30 mouse cellular contexts compared by ENCODE assay signal in the genomic region with DNA sequence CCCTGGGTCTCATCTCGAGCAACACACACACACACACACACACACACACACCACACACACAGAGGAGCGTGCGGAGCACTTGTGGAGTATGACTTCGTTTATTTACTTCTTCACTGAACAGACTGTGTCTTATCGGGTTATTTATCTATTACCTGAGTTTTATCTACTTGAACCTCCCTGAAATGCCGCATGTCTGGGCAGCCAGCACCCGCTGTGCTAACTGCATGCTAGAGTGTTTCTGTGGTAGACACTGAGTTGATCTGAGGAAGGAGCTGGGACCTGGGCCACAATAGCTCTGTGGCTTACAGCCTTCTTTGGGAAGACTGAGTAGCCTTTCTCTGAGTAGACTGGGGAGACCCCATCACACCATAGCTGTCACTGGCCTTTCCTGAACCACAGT. TPM values are rescaled to one million over a fixed set of nuclear protein-coding genes. Genes with fewer than 3 reads are reported as not detected.
"Had no signal": no experiment of that assay in that cellular context is flagged by ENCODE, and none has a peak within 500 bp of the region (broad histone marks: within the 10 kb centered on the region; RNA-seq: fewer than 3 reads in every experiment).

No protein-coding gene starts in this region.

- H3K4me1 ChIP-seq: hindbrain, embryonic 12.5 days; hindbrain, embryonic 15.5 days had no signal

- H3K4me2 ChIP-seq: heart, embryonic 11.5 days; heart, embryonic 13.5 days; heart, embryonic 15.5 days; hindbrain, embryonic 12.5 days; hindbrain, embryonic 13.5 days; hindbrain, embryonic 14.5 days; hindbrain, embryonic 15.5 days; intestine, embryonic 15.5 days; kidney, embryonic 15.5 days had no signal

- H3K27ac ChIP-seq: heart, embryonic 13.5 days; heart, embryonic 15.5 days; hindbrain, embryonic 10.5 days; hindbrain, embryonic 12.5 days; hindbrain, embryonic 13.5 days; hindbrain, embryonic 14.5 days; hindbrain, embryonic 15.5 days; hindbrain, postnatal 0 days; intestine, embryonic 15.5 days; layer of hippocampus, adult 2 months; left cerebral cortex, adult 2 months had no signal

- H3K27me3 ChIP-seq: heart, embryonic 13.5 days; heart, embryonic 15.5 days; hindbrain, embryonic 12.5 days; hindbrain, embryonic 13.5 days; hindbrain, embryonic 15.5 days; intestine, embryonic 15.5 days; kidney, embryonic 15.5 days had no signal

- H3K9me3 ChIP-seq: heart, embryonic 13.5 days; heart, embryonic 15.5 days; hindbrain, embryonic 10.5 days; hindbrain, embryonic 12.5 days; hindbrain, embryonic 13.5 days; hindbrain, embryonic 15.5 days; intestine, embryonic 15.5 days; kidney, embryonic 15.5 days had no signal

- H3K9ac ChIP-seq: heart, embryonic 13.5 days; heart, embryonic 15.5 days; hindbrain, embryonic 12.5 days; hindbrain, embryonic 13.5 days; hindbrain, embryonic 14.5 days; hindbrain, embryonic 15.5 days; intestine, embryonic 15.5 days; kidney, embryonic 15.5 days had no signal

- H3K36me3 ChIP-seq: heart, embryonic 13.5 days; heart, embryonic 15.5 days; hindbrain, embryonic 10.5 days; hindbrain, embryonic 12.5 days; hindbrain, embryonic 13.5 days; hindbrain, embryonic 15.5 days; intestine, embryonic 15.5 days; kidney, embryonic 15.5 days had no signal

- DNase-seq: heart, postnatal 14 days; heart, postnatal 36 days; heart, postnatal 4 days; kidney, adult 8-10 months; kidney, adult 9 months; kidney, postnatal 10 days; kidney, postnatal 14 days; kidney, postnatal 25 days; kidney, postnatal 36 days; kidney, postnatal 4 days; layer of hippocampus, adult 9-11 months; layer of hippocampus, postnatal 36 days had no signal

- H3K4me3 ChIP-seq: heart, embryonic 13.5 days; heart, embryonic 15.5 days; hindbrain, embryonic 10.5 days; hindbrain, embryonic 12.5 days; hindbrain, embryonic 13.5 days; hindbrain, embryonic 15.5 days; intestine, embryonic 15.5 days; kidney, embryonic 15.5 days; layer of hippocampus, adult 2 months; left cerebral cortex, adult 2 months had no signal

- ATAC-seq: hindbrain, embryonic 16.5 days; hindbrain, postnatal 0 days; inflammation-experienced regulatory T-cells, adult 6 months; intestine, embryonic 16.5 days; intestine, postnatal 0 days had no signal

RNA-seq across cellular contexts. Expression of a gene that starts 1.1 kb away (rescaled TPM):
- total RNA-seq: hematopoietic stem cell, adult 5-6 weeks had no signal
- polyA plus RNA-seq: intestine, postnatal 0 days had no signal
